Mouse (Mus musculus): ENCODE results near the gene Nrarp.

Gene Nrarp

DNA sequence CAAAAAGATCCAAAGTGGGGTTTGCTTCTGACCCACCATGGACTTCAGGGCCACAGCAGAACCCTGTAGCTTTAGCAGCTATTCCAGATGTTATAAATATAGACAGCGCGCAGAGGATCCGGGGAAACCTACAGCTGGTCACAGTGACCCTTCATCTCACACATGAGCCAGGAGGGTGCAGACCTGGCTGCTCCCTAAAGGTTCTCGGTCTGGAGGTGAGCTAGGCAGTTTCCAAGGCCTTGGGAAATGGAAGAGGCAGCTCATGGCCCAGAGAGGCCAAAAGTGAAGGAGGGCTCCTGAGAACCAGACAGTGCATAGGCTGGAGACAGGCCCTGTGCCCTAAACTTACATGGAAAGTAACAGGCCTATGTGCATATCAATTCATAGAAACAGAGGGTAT lies 6.7 kb upstream of the Nrarp start:
- in situ Hi-C loops (cut with MboI, MseI), result no loop called here

- in situ Hi-C loops (cut with MboI, MseI), result no loop called here
Measured at GRCm38 (mm10) chr2:25174866-25175689, 5.5 kb upstream of the Nrarp start.

GRCm38 (mm10) chr2:25175690-25176078 lies 4.9 kb upstream of the Nrarp start:
- in situ Hi-C loops (cut with MboI, MseI), result no loop called here

- in situ Hi-C loops (cut with MboI, MseI), result no loop called here
Measured at GRCm38 (mm10) chr2:25176573-25176972, 4.0 kb upstream of the Nrarp start.

- in situ Hi-C loops (cut with MboI, MseI), result no loop called here
Measured at GRCm38 (mm10) chr2:25177076-25177475, 3.5 kb upstream of the Nrarp start.

- in situ Hi-C loops (cut with MboI, MseI), result no loop called here
Measured at GRCm38 (mm10) chr2:25177685-25178084, 2.9 kb upstream of the Nrarp start.

GRCm38 (mm10) chr2:25178285-25178972 lies 2.1 kb upstream of the Nrarp start:
- in situ Hi-C loops (cut with MboI, MseI), result no loop called here

DNA sequence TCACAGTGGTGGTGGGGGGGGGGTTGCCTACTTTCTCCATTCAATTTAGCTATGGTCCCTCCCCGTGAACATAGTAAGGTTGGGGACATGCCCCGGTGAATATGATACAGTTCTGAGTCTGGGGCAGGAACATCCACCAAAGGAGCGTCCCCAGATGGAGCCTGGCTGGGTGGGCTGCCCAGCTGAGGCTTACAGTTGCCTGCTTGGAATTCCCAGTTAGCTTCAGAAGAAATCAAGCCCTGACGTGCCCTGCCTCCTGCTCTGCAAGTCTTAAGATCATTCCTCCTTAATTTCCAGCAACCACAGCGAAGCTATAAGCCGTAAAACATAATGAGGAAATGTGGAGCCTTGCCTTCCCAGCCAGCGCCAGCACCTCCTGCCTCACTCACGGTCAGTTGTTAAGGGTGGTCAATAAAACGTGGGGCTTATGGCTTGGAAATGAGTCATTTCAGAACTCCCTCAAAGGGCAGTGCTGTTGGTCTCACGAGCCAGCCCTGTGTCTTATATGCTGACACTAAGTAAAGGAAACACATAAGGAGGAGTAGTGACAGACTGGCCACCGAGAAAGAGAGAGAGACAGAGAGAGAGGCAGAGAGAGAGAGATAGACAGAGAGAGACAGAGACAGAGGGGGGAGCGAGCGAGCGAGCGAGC lies 866 bp upstream of the Nrarp start:
- in situ Hi-C loops (cut with MboI, MseI), result no loop called here

GRCm38 (mm10) chr2:25180973-25181890 lies 674 bp downstream of the Nrarp start:
- in situ Hi-C loops (cut with MboI, MseI), result no loop called here

- in situ Hi-C loops (cut with MboI, MseI), result no loop called here
Measured at GRCm38 (mm10) chr2:25181891-25182397, 1.4 kb downstream of the Nrarp start.

GRCm38 (mm10) chr2:25182664-25183063 lies 2.1 kb downstream of the Nrarp start:
- in situ Hi-C loops (cut with MboI, MseI), result no loop called here

DNA sequence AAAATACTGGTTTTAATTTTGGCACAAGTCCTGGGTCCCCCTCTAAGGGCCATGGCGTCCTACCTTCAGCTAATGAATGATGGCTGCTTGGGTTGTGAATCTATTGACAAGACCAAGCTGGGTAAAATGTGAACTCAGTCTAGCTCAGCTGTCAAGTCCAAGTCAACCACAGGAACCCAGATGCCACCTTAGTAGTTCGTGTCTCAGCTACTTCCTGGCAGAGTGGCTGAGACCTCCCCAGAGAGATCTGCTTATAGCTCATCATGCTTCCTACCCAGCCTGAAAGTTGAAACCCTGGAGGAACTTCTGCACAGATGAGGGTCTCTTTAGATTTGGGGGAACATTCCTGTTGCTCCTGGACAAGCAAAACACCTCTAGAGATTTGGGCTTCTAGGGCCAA lies 2.8 kb downstream of the Nrarp start:
- in situ Hi-C loops (cut with MboI, MseI), result no loop called here

DNA sequence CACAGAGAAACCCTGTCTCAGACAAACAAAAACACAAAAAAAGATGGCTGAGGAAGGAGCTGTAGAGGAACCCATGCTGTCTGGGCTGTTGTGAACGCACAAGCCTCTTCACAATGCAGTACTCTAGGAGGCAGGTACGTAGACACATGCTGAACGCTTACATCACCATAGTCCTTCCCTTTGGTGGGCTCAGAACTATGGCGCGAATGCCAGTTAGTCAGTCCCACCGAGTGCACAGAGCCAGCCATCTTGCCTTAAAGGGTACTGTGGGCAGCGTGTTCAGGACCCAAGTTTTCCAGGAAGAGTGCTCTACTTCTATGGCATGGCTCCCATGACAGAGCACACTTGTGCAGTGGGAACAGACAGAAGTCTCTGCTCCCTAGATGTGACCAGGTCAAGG lies 3.9 kb downstream of the Nrarp start:
- in situ Hi-C loops (cut with MboI, MseI), result no loop called here

- in situ Hi-C loops (cut with MboI, MseI), result no loop called here
Measured at GRCm38 (mm10) chr2:25185625-25186574, 5.3 kb downstream of the Nrarp start.

GRCm38 (mm10) chr2:25186575-25186930 lies 6.0 kb downstream of the Nrarp start:
- in situ Hi-C loops (cut with MboI, MseI), result no loop called here

DNA sequence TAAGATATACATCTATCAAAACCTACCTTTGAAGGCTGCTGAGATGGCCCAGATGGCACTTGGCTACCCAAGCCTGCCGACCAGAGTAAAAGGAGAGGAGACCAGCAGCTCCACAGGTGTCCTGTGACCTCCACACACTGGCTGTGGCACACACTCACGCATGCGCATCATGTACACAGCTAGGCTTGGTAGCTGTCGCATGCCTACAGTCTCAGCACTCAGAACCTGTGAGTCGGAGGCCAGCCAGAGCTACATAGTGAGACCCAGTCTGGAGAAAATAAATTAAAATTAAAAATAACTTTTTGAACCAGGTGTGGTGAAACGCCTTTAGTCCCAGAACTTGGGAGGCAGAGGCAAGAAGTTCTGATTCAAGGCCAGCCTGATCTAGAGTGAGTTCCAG lies 7.3 kb downstream of the Nrarp start:
- in situ Hi-C loops (cut with MboI, MseI), result no loop called here

DNA sequence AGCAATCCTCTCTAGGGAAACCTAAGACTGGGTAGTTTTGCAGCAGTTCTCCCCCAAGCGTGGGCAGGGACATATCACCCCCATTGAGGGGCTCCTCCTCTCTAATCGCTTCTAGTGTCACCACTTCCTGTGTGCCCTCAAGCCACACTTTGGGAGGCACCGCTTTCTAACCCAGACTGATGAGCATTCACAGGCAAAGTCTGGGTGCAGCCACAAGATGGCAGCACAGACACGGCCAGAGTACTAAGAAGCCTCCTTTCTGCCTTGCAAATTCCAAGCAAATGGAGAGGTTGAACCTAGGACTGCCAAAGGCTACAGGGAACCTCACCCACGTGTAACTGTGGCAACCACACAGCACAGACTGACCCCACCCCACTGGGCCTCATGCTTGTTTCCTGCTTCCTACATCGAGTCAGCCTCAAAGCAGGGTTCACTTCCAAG lies 12.8 kb downstream of the Nrarp start:
- in situ Hi-C loops (cut with MboI, MseI), result loop anchor here in 1 of 2 experiments (5.0 kb wide), 1 partner anchor 59 kb away; no protein-coding TSS in a partner anchor

DNA sequence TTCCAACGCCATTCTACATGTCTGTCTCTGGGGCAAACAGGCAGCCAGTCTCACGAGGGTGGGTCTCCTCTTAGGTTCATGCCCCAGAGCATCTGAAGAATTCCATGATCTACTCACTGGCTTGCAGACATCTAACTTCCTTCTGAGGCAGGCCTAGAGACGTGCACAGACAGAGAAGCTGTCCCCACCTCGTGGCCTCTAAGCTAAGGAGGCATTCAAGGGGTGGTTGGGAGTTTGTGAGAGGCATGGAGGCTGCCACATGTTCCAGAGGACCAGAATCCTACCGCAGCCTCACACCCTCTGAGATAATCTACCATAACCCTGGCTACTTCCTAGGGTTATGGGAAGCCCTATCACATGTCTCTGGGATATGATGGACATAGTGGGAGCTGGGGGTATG lies 13.4 kb downstream of the Nrarp start:
- in situ Hi-C loops (cut with MboI, MseI), result loop anchor here in 1 of 2 experiments (5.0 kb wide), 1 partner anchor 58 kb away; no protein-coding TSS in a partner anchor

DNA sequence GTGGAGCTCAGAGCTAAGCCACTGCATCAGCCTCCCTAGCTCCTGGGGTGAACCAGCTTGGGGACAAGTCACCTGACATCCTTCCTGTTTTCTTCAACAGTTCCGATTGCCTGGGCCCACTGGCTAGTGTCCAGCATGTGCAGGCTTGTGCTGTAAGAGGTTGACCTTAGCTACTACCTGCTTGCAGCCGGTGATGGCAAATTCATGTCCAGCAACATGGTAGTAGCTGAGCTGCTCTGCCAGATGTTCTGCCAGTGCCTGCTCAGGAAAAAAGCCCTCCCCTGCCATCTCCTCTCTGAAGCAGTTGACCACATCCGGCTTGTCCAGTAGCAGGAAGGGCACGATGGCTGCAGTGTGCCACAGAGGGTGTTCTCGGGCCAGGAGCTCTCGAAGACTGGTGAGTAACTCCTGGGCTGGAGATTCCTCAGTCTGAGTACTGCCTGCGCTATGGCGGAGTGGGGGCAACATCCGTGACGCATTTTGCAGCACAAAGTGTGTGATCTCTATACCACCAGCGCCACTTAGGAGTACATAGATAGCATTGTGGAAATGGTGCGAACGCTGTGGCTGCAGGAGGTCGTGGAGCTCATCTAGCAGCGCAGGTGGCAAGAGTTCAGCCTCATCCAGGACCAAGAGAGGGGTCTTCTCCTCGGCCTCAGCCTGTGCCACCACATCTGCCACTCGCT lies 14.1 kb downstream of the Nrarp start:
- in situ Hi-C loops (cut with MboI, MseI), result loop anchor here in 1 of 2 experiments (5.0 kb wide), 1 partner anchor 58 kb away; no protein-coding TSS in a partner anchor
